Mouse (Mus musculus): Measurements from ENCODE around the gene Zfp28.

The Zfp28 gene

GRCm38 (mm10) chr7:6410043-6410442 is 26.9 kb downstream of the Zfp28 start, which contains the start of gene Gm20715:
Gene Gm20715 (plus strand): TSS chr7:6410277.
- DNase-seq, result peak; percentile 31

DNA sequence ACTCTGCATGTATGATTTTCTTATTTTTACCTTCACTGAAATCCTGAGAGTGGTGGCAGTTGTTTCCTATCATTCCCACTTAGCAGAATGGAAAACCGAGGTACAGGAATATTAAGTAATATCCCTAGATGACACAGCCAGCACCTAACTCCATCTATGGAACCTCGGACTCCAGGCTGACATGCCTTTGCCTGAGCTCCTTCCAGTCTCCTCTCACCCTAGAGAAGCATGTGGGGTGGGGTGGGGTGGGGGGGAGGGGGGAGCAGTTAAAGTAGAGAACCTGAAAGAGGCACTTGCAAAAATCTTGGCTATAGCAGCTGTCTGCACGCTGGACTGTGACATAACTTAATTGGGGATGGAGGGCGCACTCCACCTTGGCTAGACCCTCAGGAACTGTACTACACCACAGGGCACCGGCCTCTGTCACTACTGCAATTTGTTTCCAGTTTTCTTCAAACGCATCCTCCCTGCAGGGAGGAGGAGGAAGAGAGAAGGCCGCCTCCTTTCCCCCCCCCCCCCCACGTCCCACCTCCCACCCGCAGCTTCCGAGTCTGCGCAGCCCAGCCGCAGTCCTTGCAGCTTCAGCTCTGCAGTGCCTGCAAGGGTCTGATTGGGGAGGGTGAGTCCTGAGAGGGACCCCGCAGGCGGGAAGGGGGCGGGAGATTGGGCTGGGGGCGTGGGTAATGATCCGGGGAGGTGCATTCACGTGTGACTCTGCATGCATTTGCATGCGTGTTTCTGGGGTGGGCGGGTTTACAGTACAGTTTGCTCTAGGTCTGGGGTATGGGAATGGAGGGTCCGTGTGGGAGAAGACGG is 31.7 kb downstream of the Zfp28 start:
- peak; percentile 16 for DNase-seq

DNA sequence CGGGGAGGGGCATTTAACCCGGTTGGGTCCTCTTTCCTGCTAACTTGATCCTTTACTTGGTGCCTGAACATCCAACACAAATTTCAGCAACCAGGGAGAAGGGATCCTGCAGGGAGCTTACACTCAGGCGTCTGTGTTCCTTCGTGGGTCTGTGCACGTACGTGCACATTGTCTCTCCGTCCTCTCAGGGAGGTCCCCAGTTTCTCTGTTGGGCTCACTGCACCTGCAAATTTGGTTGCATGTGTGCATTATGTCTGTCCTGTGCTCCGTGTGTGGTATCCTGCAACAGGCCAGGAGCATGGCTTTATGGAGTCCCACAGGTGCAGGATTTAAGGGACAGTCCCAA is 32.3 kb downstream of the Zfp28 start:
- DNase-seq, result no peak

DNA sequence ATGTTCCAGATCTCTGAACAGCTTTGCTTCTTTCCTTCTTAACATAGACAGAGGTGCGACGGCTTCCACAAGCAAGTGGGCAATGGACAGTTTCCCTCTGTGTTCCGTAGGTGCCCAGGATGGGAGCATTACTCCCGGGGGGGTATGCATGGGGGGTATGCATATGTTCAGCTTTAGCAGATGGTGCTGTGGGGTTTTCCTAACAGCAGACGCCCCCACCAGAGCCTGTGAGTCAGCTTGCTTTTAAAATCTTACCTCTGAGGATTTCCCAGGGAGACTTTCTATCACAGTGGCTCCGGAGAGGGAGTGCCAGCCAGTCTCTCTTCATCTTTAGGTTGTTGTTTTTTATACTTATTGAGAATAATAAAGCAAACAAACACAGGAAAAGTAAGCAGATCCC is 36.8 kb downstream of the Zfp28 start:
- no peak for DNase-seq

DNA sequence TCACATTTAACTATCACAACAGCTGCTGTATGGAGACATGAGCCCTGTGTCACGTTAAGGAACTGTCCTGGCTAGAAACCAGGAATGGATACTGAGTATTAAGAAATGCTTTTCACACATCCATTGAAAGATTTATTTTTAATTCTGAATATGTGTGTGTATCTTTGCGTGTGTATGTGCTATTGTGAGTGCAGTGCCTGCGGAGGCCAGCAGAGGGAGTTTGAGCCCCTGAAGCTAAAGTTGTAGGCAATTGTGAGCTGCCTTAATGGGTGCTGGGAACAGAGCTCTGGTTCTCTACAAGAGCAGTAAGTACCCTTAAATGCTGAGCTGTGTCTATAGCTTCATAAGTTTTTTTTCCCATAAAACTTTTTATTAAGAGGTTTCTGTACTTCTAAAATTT is 46.3 kb downstream of the Zfp28 start:
- no peak for DNase-seq

- no peak for DNase-seq
These were observed 47.2 kb downstream of the Zfp28 start for GRCm38 (mm10) chr7:6430342-6430741.

DNA sequence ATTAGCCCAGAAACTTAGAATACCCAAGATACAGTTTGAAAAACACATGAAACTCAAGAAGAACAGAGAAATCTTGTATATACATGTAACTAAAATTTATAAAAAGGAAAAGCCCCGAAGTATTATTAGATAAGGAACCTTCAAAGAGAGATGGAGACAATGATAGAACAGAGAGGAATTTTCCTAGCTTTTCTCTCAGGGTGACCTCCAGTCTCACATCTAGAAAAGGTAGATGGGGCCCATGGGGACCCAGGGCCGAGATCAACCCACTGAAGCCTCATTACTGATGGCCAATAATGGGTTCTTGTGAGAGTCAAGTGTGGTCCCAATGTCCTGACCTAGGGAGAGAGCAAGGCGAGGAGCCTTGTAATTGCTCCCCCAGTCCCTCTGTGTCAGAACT is 55.3 kb downstream of the Zfp28 start, which contains the start of gene Olfr1344:
Olfr1344 (plus strand) TSS at position 301 of the 400 bp plus-strand sequence.
- no peak for DNase-seq

DNA sequence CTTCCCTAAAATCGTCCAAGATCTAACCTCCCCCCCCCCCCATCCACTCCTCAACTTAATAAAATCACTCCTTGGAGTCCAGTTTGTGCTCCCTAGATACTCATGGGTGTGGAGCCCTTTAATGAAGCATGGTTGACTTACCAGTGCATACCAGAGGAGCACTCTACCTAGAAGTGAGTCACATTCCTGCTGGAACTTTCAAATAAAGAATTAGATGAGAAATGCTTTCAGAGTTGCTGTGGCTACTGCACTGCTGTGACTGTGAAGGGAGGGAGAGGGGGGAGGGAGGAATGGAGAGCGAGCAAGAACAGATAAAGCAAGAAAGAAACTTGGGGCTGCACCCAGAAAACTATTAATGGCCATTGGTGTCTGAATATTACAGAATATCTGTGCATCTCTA is 58.1 kb downstream of the Zfp28 start:
- DNase-seq, result no peak

All from cerebellum, adult 8-10 months (tissue).